ENCODE assay signal across 9 mouse cellular contexts in genomic region chr16:28564075-28564715, GRCm38 (mm10).
DNase-seq lines count a peak whose midpoint lies in the region; ATAC-seq and TF ChIP-seq lines count a peak whose summit lies in the region.
"Had no signal": no experiment of that assay in that cellular context is flagged by ENCODE, and none has a peak within 500 bp of the region (broad histone marks: within the 10 kb centered on the region; RNA-seq: fewer than 3 reads in every experiment).

No protein-coding gene starts in this region.

- intact Hi-C loops in gastrocnemius, adult 2 months (cut with DNase I), result no loop called here

- H3K36me3 ChIP-seq in MEL (ENCODE audit: control insufficient read depth in 1 of 2, insufficient read depth in 2 of 2, low read length in 2 of 2), result no peaks in the 10 kb centered on the region
- no peaks in the 10 kb centered on the region for H3K36me3 ChIP-seq in hindbrain, embryonic 12.5 days
- no peaks in the 10 kb centered on the region for H3K36me3 ChIP-seq in limb, embryonic 13.5 days
- no peaks in the 10 kb centered on the region for H3K36me3 ChIP-seq in neural tube, embryonic 11.5 days (ENCODE audit: control insufficient read depth, insufficient read depth, low read length)
- H3K36me3 ChIP-seq: G1E had no signal

- H3K4me2 ChIP-seq in hindbrain, embryonic 12.5 days (replicated peaks), result peak overlapping the region; percentile 100
- H3K4me2 ChIP-seq in limb, embryonic 13.5 days (replicated peaks), result peak overlapping the region; percentile 99
- peak overlapping the region; percentile 99 for H3K4me2 ChIP-seq in neural tube, embryonic 11.5 days (ENCODE audit: low read depth)

- H3K79me2 ChIP-seq in MEL (ENCODE audit: control insufficient read depth, insufficient read depth, low read length, poor library complexity), result no peaks in the 10 kb centered on the region

- H3K4me1 ChIP-seq in MEL (ENCODE audit: control insufficient read depth in 1 of 2, insufficient read depth in 2 of 2, low read length in 2 of 2), result no peaks in the 10 kb centered on the region
- peaks cover 7% of the 10 kb centered on the region; the same call in 1 of the 2 replicates for H3K4me1 ChIP-seq in hindbrain, embryonic 12.5 days
- H3K4me1 ChIP-seq in limb, embryonic 13.5 days, result peaks cover 12% of the 10 kb centered on the region
- no peaks in the 10 kb centered on the region for H3K4me1 ChIP-seq in neural tube, embryonic 11.5 days (ENCODE audit: control insufficient read depth, insufficient read depth, low read length)

- peak; percentile 71 for ATAC-seq in hindbrain, embryonic 12.5 days (ENCODE audit: low FRiP score)
- peak; percentile 87 for ATAC-seq in limb, embryonic 13.5 days (ENCODE audit: low FRiP score, low read depth)
- ATAC-seq in neural tube, embryonic 11.5 days (ENCODE audit: insufficient read depth, low FRiP score, low TSS enrichment), result peak; percentile 67
- no peak for ATAC-seq in megakaryocyte, adult 5-6 weeks (ENCODE audit: poor library complexity, severe bottlenecking)

- no peak for TF ChIP-seq RAD21 in MEL (IDR thresholded peaks at IDR 0.05; ENCODE audit: low read depth, low read length)

- no peak overlapping the region for H3K9ac ChIP-seq in MEL (ENCODE audit: control insufficient read depth, low read depth, low read length, poor library complexity, severe bottlenecking)
- peak overlapping the region; percentile 58 for H3K9ac ChIP-seq in hindbrain, embryonic 12.5 days
- no peak overlapping the region for H3K9ac ChIP-seq in limb, embryonic 13.5 days
- peak overlapping the region; percentile 32; the same call in 1 of the 2 replicates for H3K9ac ChIP-seq in neural tube, embryonic 11.5 days (ENCODE audit: low read length)

- H3K27me3 ChIP-seq in MEL (ENCODE audit: control insufficient read depth in 1 of 2, insufficient read depth in 2 of 2, low read length in 2 of 2), result no peaks in the 10 kb centered on the region
- peaks cover 36% of the 10 kb centered on the region for H3K27me3 ChIP-seq in hindbrain, embryonic 12.5 days
- peaks cover 46% of the 10 kb centered on the region for H3K27me3 ChIP-seq in limb, embryonic 13.5 days
- H3K27me3 ChIP-seq in neural tube, embryonic 11.5 days (ENCODE audit: control insufficient read depth, insufficient read depth, low read length), result peaks cover 20% of the 10 kb centered on the region; the same call in 1 of the 2 replicates

- no peak for TF ChIP-seq EP300 in MEL (IDR thresholded peaks at IDR 0.05; ENCODE audit: low read depth in 1 of 2, low read length in 2 of 2)

- under 1% methylated on average over 44 of the region's 45 CpGs for WGBS in hindbrain, embryonic 12.5 days
- under 1% methylated on average over 28 of the region's 45 CpGs for WGBS in limb, embryonic 13.5 days
- 0% methylated on average over 45 of the region's 45 CpGs for WGBS in neural tube, embryonic 11.5 days

- TF ChIP-seq CTCF in gastrocnemius, adult 2 months (IDR thresholded peaks at IDR 0.05), result no peak
- no peak for TF ChIP-seq CTCF in MEL (IDR thresholded peaks at IDR 0.05 in 2 of 3, conservative IDR thresholded peaks at IDR 0.05 in 1 of 3; ENCODE audit: control insufficient read depth in 1 of 3, insufficient read depth in 1 of 3, low read depth in 2 of 3, low read length in 3 of 3, poor library complexity in 1 of 3, severe bottlenecking in 1 of 3)

- DNase-seq in gastrocnemius, adult 2 months, result peak; percentile 20
- no peak for DNase-seq in gastrocnemius, adult 8-10 months (ENCODE audit: low spot score in 2 of 2)
- peak; percentile 29 for DNase-seq in MEL (ENCODE audit: low read depth, low spot score)
- DNase-seq in embryo, embryonic 9.5 days (ENCODE audit: extremely low spot score), result peak; percentile 74
- peak; percentile 71 for DNase-seq in neural tube, embryonic 11.5 days (ENCODE audit: low spot score)

- peak overlapping the region; percentile 50 for H3K4me3 ChIP-seq in gastrocnemius, adult 2 months
- no peak overlapping the region for H3K4me3 ChIP-seq in MEL (ENCODE audit: control insufficient read depth in 1 of 2, insufficient read depth in 1 of 2, low read depth in 2 of 2, low read length in 2 of 2)
- peak overlapping the region; percentile 72 for H3K4me3 ChIP-seq in hindbrain, embryonic 12.5 days
- H3K4me3 ChIP-seq in limb, embryonic 13.5 days, result peak overlapping the region; percentile 58
- peak overlapping the region; percentile 65 for H3K4me3 ChIP-seq in neural tube, embryonic 11.5 days (ENCODE audit: low read depth, low read length)

- no peak overlapping the region for H3K27ac ChIP-seq in gastrocnemius, adult 2 months
- H3K27ac ChIP-seq in MEL (ENCODE audit: control insufficient read depth, low read depth, low read length), result no peak overlapping the region
- no peak overlapping the region for H3K27ac ChIP-seq in hindbrain, embryonic 12.5 days
- H3K27ac ChIP-seq in limb, embryonic 13.5 days, result no peak overlapping the region
- H3K27ac ChIP-seq in neural tube, embryonic 11.5 days (ENCODE audit: low read depth, low read length), result no peak overlapping the region

- TF ChIP-seq POLR2A in MEL (IDR thresholded peaks at IDR 0.05; ENCODE audit: control insufficient read depth in 1 of 2, insufficient read depth in 1 of 2, low read depth in 1 of 2, low read length in 2 of 2, poor library complexity in 1 of 2), result no peak

- no peaks in the 10 kb centered on the region for H3K9me3 ChIP-seq in MEL (replicated peaks; ENCODE audit: insufficient read depth, low read length)
- no peaks in the 10 kb centered on the region for H3K9me3 ChIP-seq in hindbrain, embryonic 12.5 days (replicated peaks)
- H3K9me3 ChIP-seq in limb, embryonic 13.5 days, result no peaks in the 10 kb centered on the region
- no peaks in the 10 kb centered on the region for H3K9me3 ChIP-seq in neural tube, embryonic 11.5 days (ENCODE audit: control insufficient read depth, low read length)

TF ChIP-seq in MEL, 35 proteins besides CTCF, POLR2A, EP300 and RAD21:
- TF ChIP-seq ETS1 (IDR thresholded peaks at IDR 0.05; ENCODE audit: low read depth, low read length) (no peak), SIN3A (IDR thresholded peaks at IDR 0.05; ENCODE audit: low read length) (no peak), USF1 (IDR thresholded peaks at IDR 0.05; ENCODE audit: low read depth, low read length) (no peak), UBTF (IDR thresholded peaks at IDR 0.05; ENCODE audit: borderline replicate concordance, insufficient read depth, low read depth, low read length) (no peak), TBP (IDR thresholded peaks at IDR 0.05; ENCODE audit: low read depth, low read length) (no peak), TCF12 (IDR thresholded peaks at IDR 0.05; ENCODE audit: low read depth, low read length) (no peak), MAZ (IDR thresholded peaks at IDR 0.05; ENCODE audit: low read depth, low read length) (no peak), RCOR1 (IDR thresholded peaks at IDR 0.05; ENCODE audit: low read depth, low read length) (no peak), POLR2AphosphoS5 (IDR thresholded peaks at IDR 0.05; ENCODE audit: borderline replicate concordance, low read depth, low read length) (no peak), NELFE (IDR thresholded peaks at IDR 0.05; ENCODE audit: low read depth, low read length) (no peak), TAL1 (IDR thresholded peaks at IDR 0.05; ENCODE audit: low read length) (no peak), ZMIZ1 (IDR thresholded peaks at IDR 0.05; ENCODE audit: low read depth, low read length) (no peak), MXI1 (IDR thresholded peaks at IDR 0.05; ENCODE audit: low read depth, low read length) (no peak), ELF1 (IDR thresholded peaks at IDR 0.05; ENCODE audit: low read depth, low read length) (no peak), CHD1 (IDR thresholded peaks at IDR 0.05; ENCODE audit: low read depth, low read length) (no peak), ZNF384 (IDR thresholded peaks at IDR 0.05; ENCODE audit: low read depth, low read length) (no peak), GATA1 (IDR thresholded peaks at IDR 0.05; ENCODE audit: low read depth, low read length) (no peak), BHLHE40 (IDR thresholded peaks at IDR 0.05; ENCODE audit: borderline replicate concordance, low read depth, low read length) (no peak)
TF ChIP-seq in MEL: peak in this region for 0.

Comparison
In these comparisons a context has a peak if more than half of its experiments do, and no peak if none do; other contexts are left out.
1. DNase-seq: peak in gastrocnemius, adult 2 months (single experiment), MEL (single experiment), embryo, embryonic 9.5 days (single experiment) and neural tube, embryonic 11.5 days (single experiment); none in gastrocnemius, adult 8-10 months (0 of 2).
2. H3K4me3 ChIP-seq: peak in gastrocnemius, adult 2 months (single experiment), hindbrain, embryonic 12.5 days (single experiment), limb, embryonic 13.5 days (single experiment) and neural tube, embryonic 11.5 days (single experiment); none in MEL (0 of 2).
3. H3K9ac ChIP-seq: peak in hindbrain, embryonic 12.5 days (single experiment) and neural tube, embryonic 11.5 days (single experiment); none in MEL (single experiment) and limb, embryonic 13.5 days (single experiment).
4. Peak in every context shown above with its lines, with median percentiles within 50 percentile points of each other: H3K4me2 ChIP-seq.